Mouse (Mus musculus): ENCODE results near the gene Foxd4. TPM values are rescaled to one million over a fixed set of nuclear protein-coding genes. Genes with fewer than 3 reads are reported as not detected.
A peak's percentile ranks its signal among the peaks of the same experiment; 100 is the strongest.
"Not testable (repeated sequence)": the region's sequence is repeated elsewhere in the genome, so short reads cannot be mapped to it uniquely, and the experiment has no call there.

The Foxd4 gene
- polyA plus RNA-seq, 1 experiment = not detected

- H3K27me3 ChIP-seq (ENCODE audit: control insufficient read depth, insufficient read depth, low read length) = peaks cover 50% of the 10 kb centered on the region
- no peak overlapping the region for H3K27ac ChIP-seq (ENCODE audit: insufficient read depth, low read depth, low read length)
- H3K36me3 ChIP-seq (ENCODE audit: control insufficient read depth, insufficient read depth, low read length) = no peaks in the 10 kb centered on the region
- H3K4me3 ChIP-seq (ENCODE audit: low read depth, low read length) = no peak overlapping the region
- TF ChIP-seq CTCF (IDR thresholded peaks at IDR 0.05; ENCODE audit: extremely low read depth, insufficient read length, insufficient replicate concordance, low read depth, low read length) (no peak), POLR2A (IDR thresholded peaks at IDR 0.05; ENCODE audit: low read depth, low read length) (no peak)
- peaks cover 9% of the 10 kb centered on the region for H3K4me1 ChIP-seq (ENCODE audit: control insufficient read depth, insufficient read depth, insufficient read length, low read length)
- WGBS = 3% methylated on average over 57 of the region's 57 CpGs
Observed at GRCm38 (mm10) chr19:24897006-24897895, 3.7 kb downstream of the Foxd4 start.

GRCm38 (mm10) chr19:24896536-24896935 lies 4.5 kb downstream of the Foxd4 start:
- 17% methylated on average over 4 of the region's 4 CpGs for WGBS

GRCm38 (mm10) chr19:24886888-24887287 lies 14.1 kb downstream of the Foxd4 start:
- Histone ChIP-seq H3K27me3 (ENCODE audit: control insufficient read depth, insufficient read depth, low read length) (no peaks in the 10 kb centered on the region; the same call in 1 of the 2 replicates), H3K36me3 (ENCODE audit: control insufficient read depth, insufficient read depth, low read length) (no peaks in the 10 kb centered on the region), H3K4me1 (ENCODE audit: control insufficient read depth, insufficient read depth, insufficient read length, low read length) (no peaks in the 10 kb centered on the region), H3K27ac (ENCODE audit: insufficient read depth, low read depth, low read length) (no peak overlapping the region), H3K4me3 (ENCODE audit: low read depth, low read length) (no peak overlapping the region)
- WGBS = 71% methylated on average over 3 of the region's 3 CpGs
- no peak for TF ChIP-seq CTCF (IDR thresholded peaks at IDR 0.05; ENCODE audit: extremely low read depth, insufficient read length, insufficient replicate concordance, low read depth, low read length)
- TF ChIP-seq POLR2A (IDR thresholded peaks at IDR 0.05; ENCODE audit: low read depth, low read length) = no peak

More at GRCm38 (mm10) chr19:24896536-24896935, 4.5 kb downstream of the Foxd4 start:
- TF ChIP-seq POLR2A (IDR thresholded peaks at IDR 0.05; ENCODE audit: low read depth, low read length) (no peak), CTCF (IDR thresholded peaks at IDR 0.05; ENCODE audit: extremely low read depth, insufficient read length, insufficient replicate concordance, low read depth, low read length) (no peak)
- H3K4me3 ChIP-seq (ENCODE audit: low read depth, low read length) = no peak overlapping the region
- peaks cover 9% of the 10 kb centered on the region for H3K4me1 ChIP-seq (ENCODE audit: control insufficient read depth, insufficient read depth, insufficient read length, low read length)
- peaks cover 44% of the 10 kb centered on the region for H3K27me3 ChIP-seq (ENCODE audit: control insufficient read depth, insufficient read depth, low read length)
- no peaks in the 10 kb centered on the region for H3K36me3 ChIP-seq (ENCODE audit: control insufficient read depth, insufficient read depth, low read length)
- no peak overlapping the region for H3K27ac ChIP-seq (ENCODE audit: insufficient read depth, low read depth, low read length)

- Histone ChIP-seq H3K36me3 (ENCODE audit: control insufficient read depth, insufficient read depth, low read length) (no peaks in the 10 kb centered on the region), H3K4me1 (ENCODE audit: control insufficient read depth, insufficient read depth, insufficient read length, low read length) (no peaks in the 10 kb centered on the region), H3K4me3 (ENCODE audit: low read depth, low read length) (no peak overlapping the region), H3K27ac (ENCODE audit: insufficient read depth, low read depth, low read length) (no peak overlapping the region), H3K27me3 (ENCODE audit: control insufficient read depth, insufficient read depth, low read length) (no peaks in the 10 kb centered on the region; the same call in 1 of the 2 replicates)
- no peak for TF ChIP-seq POLR2A (IDR thresholded peaks at IDR 0.05; ENCODE audit: low read depth, low read length)
- TF ChIP-seq CTCF (IDR thresholded peaks at IDR 0.05; ENCODE audit: extremely low read depth, insufficient read length, insufficient replicate concordance, low read depth, low read length) = peak; percentile 66; the same call in 1 of the 2 replicates
- WGBS = 9% methylated on average over 5 of the region's 5 CpGs
Observed at GRCm38 (mm10) chr19:24885504-24885903, 15.5 kb downstream of the Foxd4 start.

- Histone ChIP-seq H3K27me3 (ENCODE audit: control insufficient read depth, insufficient read depth, low read length) (no peaks in the 10 kb centered on the region), H3K4me1 (ENCODE audit: control insufficient read depth, insufficient read depth, insufficient read length, low read length) (no peaks in the 10 kb centered on the region), H3K4me3 (ENCODE audit: low read depth, low read length) (no peak overlapping the region), H3K36me3 (ENCODE audit: control insufficient read depth, insufficient read depth, low read length) (no peaks in the 10 kb centered on the region), H3K27ac (ENCODE audit: insufficient read depth, low read depth, low read length) (no peak overlapping the region)
- WGBS = 66% methylated on average over 4 of the region's 4 CpGs
- TF ChIP-seq POLR2A (IDR thresholded peaks at IDR 0.05; ENCODE audit: low read depth, low read length) (no peak), CTCF (IDR thresholded peaks at IDR 0.05; ENCODE audit: extremely low read depth, insufficient read length, insufficient replicate concordance, low read depth, low read length) (no peak)
Observed at GRCm38 (mm10) chr19:24881237-24881636, 19.8 kb downstream of the Foxd4 start.

- not testable (repeated sequence) for H3K27me3 ChIP-seq (ENCODE audit: control insufficient read depth, insufficient read depth, low read length); H3K27ac ChIP-seq (ENCODE audit: insufficient read depth, low read depth, low read length); H3K4me3 ChIP-seq (ENCODE audit: low read depth, low read length); H3K36me3 ChIP-seq (ENCODE audit: control insufficient read depth, insufficient read depth, low read length); H3K4me1 ChIP-seq (ENCODE audit: control insufficient read depth, insufficient read depth, insufficient read length, low read length)
- 59% methylated on average over 23 of the region's 26 CpGs for WGBS
Observed at GRCm38 (mm10) chr19:24875129-24875870, 25.7 kb downstream of the Foxd4 start, which contains the start of gene Gm10053. Gene Gm10053, plus strand, starts transcription at chr19:24875686.

- Histone ChIP-seq H3K36me3 (ENCODE audit: control insufficient read depth, insufficient read depth, low read length) (no peaks in the 10 kb centered on the region), H3K4me1 (ENCODE audit: control insufficient read depth, insufficient read depth, insufficient read length, low read length) (no peaks in the 10 kb centered on the region; the same call in 1 of the 2 replicates), H3K27ac (ENCODE audit: insufficient read depth, low read depth, low read length) (no peak overlapping the region), H3K4me3 (ENCODE audit: low read depth, low read length) (no peak overlapping the region), H3K27me3 (ENCODE audit: control insufficient read depth, insufficient read depth, low read length) (no peaks in the 10 kb centered on the region)
- no peak for TF ChIP-seq CTCF (IDR thresholded peaks at IDR 0.05; ENCODE audit: extremely low read depth, insufficient read length, insufficient replicate concordance, low read depth, low read length)
- no peak for TF ChIP-seq POLR2A (IDR thresholded peaks at IDR 0.05; ENCODE audit: low read depth, low read length)
- 32% methylated on average over 2 of the region's 2 CpGs for WGBS
Observed at GRCm38 (mm10) chr19:24873873-24874272, 27.1 kb downstream of the Foxd4 start.
